Mouse (Mus musculus) naive thymus-derived CD4-positive, alpha-beta T cell, adult 2 months (primary cell): ENCODE data around the gene Myo3b.

Experiments used
- DNase-seq: peaks from one replicate; pipeline ENCODE4 v3.0.0-alpha.2; 2011; ENCODE audit warnings: low read depth

Myo3b gene

GRCm38 (mm10) chr2:70278425-70279277 is 239.7 kb downstream of the Myo3b start:
- DNase-seq: no peak

DNA sequence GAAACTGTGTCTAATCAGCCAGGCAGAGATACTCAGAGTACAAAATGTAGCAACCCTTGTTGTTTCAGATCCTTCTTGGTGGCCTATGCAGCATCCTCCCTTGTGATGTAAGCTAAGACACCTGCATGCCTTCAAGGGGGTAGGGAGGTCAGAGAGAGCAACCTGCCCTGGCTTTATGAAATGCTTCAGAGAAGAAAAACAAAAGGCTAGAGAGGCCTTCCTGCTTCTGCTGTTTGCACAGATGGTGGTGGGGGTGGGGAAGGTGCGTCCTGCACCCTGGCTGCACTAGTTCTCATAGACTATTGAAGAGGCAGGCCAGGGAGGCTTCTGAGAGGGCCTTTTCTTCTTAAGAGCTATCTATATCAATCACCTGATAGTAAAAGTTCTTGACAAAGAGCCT is 245.2 kb downstream of the Myo3b start:
- no peak for DNase-seq

DNA sequence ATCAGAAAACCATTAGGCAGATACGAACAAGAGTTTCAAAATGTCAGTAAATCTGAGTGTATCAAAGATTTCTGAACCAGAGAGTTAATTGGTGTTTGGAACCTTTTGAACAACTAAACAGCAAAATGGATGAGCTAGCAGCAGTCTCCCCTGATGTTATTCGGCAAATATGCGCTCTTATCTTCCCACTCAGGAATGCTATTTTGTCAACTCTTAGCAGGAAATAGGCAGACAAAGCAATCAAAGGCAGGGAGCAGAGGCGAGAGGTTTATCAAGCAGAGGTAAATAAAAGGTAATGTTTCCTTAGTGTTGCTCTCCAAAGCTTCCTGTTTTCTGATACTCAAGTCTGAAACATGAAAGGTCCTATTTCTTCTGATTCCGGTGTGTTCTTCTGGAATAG is 252.1 kb downstream of the Myo3b start:
- no peak for DNase-seq

- no peak for DNase-seq
Observed at GRCm38 (mm10) chr2:70292776-70293175, 253.8 kb downstream of the Myo3b start.

DNA sequence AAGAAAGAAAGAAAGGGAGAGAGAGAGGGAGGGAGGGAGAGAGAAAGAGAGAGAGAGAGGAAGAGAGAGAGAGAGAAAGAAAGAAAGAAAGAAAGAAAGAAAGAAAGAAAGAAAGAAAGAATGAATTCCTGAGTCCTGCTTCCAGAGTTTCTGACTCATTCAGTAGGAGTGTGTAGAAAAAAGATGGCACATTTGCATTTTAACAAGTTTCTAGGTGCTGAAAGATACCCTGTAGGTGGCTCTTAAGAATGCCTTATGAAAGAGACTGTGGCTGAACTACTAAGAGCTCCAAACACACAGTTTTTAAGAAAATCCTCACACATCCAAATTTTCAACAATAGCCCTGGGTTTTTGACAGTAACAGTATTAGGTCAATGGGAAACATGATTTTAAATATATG is 264.0 kb downstream of the Myo3b start:
- no peak for DNase-seq

- DNase-seq: no peak
Observed at GRCm38 (mm10) chr2:70315125-70315524, 276.2 kb downstream of the Myo3b start.

DNA sequence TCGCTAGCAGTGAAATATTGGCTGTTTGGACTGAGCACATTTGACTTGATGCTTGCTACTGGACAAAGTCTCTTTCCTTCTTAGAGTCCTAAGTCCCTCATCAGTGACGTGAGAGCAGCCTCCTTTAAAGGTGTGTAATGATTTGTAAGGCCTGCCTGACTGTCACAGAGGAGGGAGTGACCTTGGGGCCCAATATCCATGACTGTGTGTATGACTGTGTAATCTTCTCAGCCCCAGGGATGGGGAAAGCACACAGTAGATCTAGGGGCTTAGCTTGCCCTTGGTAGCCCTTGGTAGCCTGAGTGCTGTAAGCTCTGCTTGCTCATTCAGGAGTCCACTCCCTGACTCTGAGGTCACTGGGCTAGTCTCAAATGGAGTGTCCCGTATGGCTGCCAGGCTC is 276.8 kb downstream of the Myo3b start:
- DNase-seq: no peak

- DNase-seq: no peak
Observed at GRCm38 (mm10) chr2:70317850-70318249, 278.9 kb downstream of the Myo3b start.

GRCm38 (mm10) chr2:70318861-70319555 is 280.1 kb downstream of the Myo3b start:
- no peak for DNase-seq

DNA sequence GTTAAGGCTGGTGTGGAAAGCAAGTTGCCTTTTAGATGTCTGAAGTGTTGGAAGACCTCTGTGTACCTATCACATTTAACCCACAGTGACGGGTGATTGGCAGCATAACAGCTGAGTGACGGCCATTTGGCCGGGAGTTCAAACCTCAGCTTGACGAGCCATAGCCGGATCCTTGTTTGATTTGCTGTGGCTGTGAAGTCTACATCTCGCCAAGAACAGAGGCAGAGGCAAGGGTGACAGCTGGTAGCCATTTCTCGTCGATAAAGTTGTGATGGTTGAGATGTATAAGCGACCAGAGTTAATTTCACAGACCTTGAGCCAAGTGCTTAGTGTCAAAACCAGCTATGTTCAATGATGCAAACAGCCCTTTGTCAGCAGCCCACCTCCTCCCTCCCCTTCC is 283.8 kb downstream of the Myo3b start:
- DNase-seq: no peak

GRCm38 (mm10) chr2:70327602-70328001 is 288.7 kb downstream of the Myo3b start:
- no peak for DNase-seq

GRCm38 (mm10) chr2:70332905-70333304 is 294.0 kb downstream of the Myo3b start:
- DNase-seq: no peak

- no peak for DNase-seq
Observed at GRCm38 (mm10) chr2:70333553-70333952, 294.6 kb downstream of the Myo3b start.

DNA sequence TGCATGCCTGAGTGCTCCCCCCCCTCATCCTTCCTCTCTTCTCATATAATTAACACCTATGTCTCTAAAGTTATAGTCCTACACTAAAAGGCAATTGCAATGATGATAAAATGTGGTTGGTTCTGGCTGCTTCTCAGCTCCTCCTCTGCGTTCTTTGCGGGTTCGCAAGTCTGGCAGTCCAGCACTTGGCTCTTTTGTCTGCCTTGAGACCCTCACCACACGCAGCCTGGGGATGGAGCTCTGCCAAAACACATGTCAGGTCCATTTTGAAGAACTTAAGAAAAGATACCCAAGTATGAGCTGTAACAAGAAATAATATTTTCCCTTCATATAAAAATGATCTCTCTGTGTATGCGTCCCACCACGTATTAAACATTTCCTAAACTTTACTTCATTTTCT is 297.6 kb downstream of the Myo3b start:
- no peak for DNase-seq

GRCm38 (mm10) chr2:70337208-70337611 is 298.3 kb downstream of the Myo3b start:
- no peak for DNase-seq

GRCm38 (mm10) chr2:70337869-70338268 is 298.9 kb downstream of the Myo3b start:
- DNase-seq: no peak

GRCm38 (mm10) chr2:70339061-70339460 is 300.1 kb downstream of the Myo3b start:
- no peak for DNase-seq

DNA sequence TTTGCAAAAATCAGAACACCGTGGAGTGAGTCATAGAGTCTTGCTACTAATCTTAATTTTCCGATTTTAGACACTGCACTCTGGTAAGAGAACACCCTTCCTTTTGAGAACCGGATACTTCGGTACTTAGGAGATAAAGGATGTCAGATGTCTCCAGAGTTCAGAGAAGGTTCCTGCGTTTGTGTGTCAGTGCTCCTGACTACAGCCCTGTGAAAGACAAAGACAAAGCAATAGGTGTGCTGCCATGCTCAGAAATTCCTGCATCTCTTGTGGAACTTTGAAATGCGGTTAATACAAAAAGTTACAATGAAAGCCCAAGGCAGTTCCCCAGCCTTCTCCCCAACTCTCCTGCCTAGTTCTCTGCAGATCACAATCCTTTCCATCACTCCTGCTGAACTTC is 300.6 kb downstream of the Myo3b start:
- no peak for DNase-seq

GRCm38 (mm10) chr2:70340224-70340623 is 301.3 kb downstream of the Myo3b start:
- DNase-seq: no peak

GRCm38 (mm10) chr2:70345126-70345525 is 306.2 kb downstream of the Myo3b start:
- no peak for DNase-seq

GRCm38 (mm10) chr2:70347511-70347910 is 308.6 kb downstream of the Myo3b start:
- DNase-seq: no peak

DNA sequence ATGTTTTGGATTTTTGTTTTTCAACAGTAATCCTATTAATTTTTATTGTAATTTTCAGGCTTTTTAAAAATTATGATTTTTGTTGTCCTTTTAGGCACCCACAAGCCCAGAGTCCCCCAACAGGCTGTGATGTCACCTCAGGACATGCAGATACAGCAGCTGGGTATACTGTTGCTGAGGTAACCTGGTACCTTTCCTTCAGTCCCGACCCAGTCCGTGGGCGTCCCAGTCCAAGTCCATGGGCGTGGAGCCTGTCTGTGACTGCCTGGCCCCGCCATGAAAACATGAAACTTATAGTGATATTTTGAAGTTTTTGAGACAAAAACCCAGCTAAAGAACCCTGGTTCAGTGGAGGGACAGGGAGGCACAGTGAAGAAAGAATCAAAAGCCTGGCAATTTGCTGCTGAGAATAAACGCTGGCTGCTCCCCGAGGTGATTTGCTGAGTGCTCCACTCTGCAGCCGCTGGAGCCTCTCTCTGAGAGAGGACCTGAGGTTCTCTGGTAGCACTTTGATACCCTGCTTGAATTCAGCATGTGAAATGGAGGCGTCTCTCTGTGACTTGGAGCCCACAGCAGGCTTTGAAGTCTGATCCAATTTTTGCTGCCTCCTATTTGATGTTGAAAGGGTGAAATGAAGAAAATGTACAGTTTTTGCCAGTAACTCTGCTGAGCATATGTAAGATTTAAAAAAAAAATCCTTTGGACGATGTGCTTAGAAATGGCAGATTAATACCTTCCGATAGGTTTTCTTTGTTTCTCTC is 310.0 kb downstream of the Myo3b start:
- no peak for DNase-seq
